Mouse (Mus musculus): ENCODE measurements around the gene Chit1. TPM values are rescaled to one million over a fixed set of nuclear protein-coding genes. Genes with fewer than 3 reads are reported as not detected.

Chit1 gene
- polyA plus RNA-seq, 1 experiment: not detected

GRCm38 (mm10) chr1:134162510-134163225 lies 51.6 kb downstream of the Chit1 start:
- Histone ChIP-seq H3K4me1 (ENCODE audit: control insufficient read depth) (no peaks in the 10 kb centered on the region), H3K36me3 (ENCODE audit: control insufficient read depth) (no peaks in the 10 kb centered on the region), H3K27me3 (ENCODE audit: control insufficient read depth) (no peaks in the 10 kb centered on the region), H3K9me3 (ENCODE audit: control insufficient read depth, low read length) (no peaks in the 10 kb centered on the region), H3K4me3 (replicated peaks) (no peak overlapping the region)
- TF ChIP-seq GATA1 (IDR thresholded peaks at IDR 0.05; ENCODE audit: low read length) (no peak), TAL1 (IDR thresholded peaks at IDR 0.05; ENCODE audit: low read length) (no peak)

- Histone ChIP-seq H3K4me1 (ENCODE audit: control insufficient read depth) (peaks cover 2% of the 10 kb centered on the region), H3K36me3 (ENCODE audit: control insufficient read depth) (no peaks in the 10 kb centered on the region), H3K4me3 (replicated peaks) (no peak overlapping the region), H3K9me3 (ENCODE audit: control insufficient read depth, low read length) (no peaks in the 10 kb centered on the region), H3K27me3 (ENCODE audit: control insufficient read depth) (no peaks in the 10 kb centered on the region)
- TF ChIP-seq GATA1 (IDR thresholded peaks at IDR 0.05; ENCODE audit: low read length): no peak
- no peak for TF ChIP-seq TAL1 (IDR thresholded peaks at IDR 0.05; ENCODE audit: low read length)
These were observed 52.4 kb downstream of the Chit1 start for GRCm38 (mm10) chr1:134163476-134163875.

GRCm38 (mm10) chr1:134164454-134164853 lies 53.4 kb downstream of the Chit1 start:
- Histone ChIP-seq H3K27me3 (ENCODE audit: control insufficient read depth) (no peaks in the 10 kb centered on the region), H3K4me1 (ENCODE audit: control insufficient read depth) (peaks cover 6% of the 10 kb centered on the region), H3K4me3 (replicated peaks) (no peak overlapping the region), H3K36me3 (ENCODE audit: control insufficient read depth) (no peaks in the 10 kb centered on the region), H3K9me3 (ENCODE audit: control insufficient read depth, low read length) (no peaks in the 10 kb centered on the region)
- no peak for TF ChIP-seq TAL1 (IDR thresholded peaks at IDR 0.05; ENCODE audit: low read length)
- no peak for TF ChIP-seq GATA1 (IDR thresholded peaks at IDR 0.05; ENCODE audit: low read length)

- no peaks in the 10 kb centered on the region for H3K27me3 ChIP-seq (ENCODE audit: control insufficient read depth)
- TF ChIP-seq TAL1 (IDR thresholded peaks at IDR 0.05; ENCODE audit: low read length): no peak
- TF ChIP-seq GATA1 (IDR thresholded peaks at IDR 0.05; ENCODE audit: low read length): no peak
These were observed 55.5 kb downstream of the Chit1 start for GRCm38 (mm10) chr1:134166547-134166946.

GRCm38 (mm10) chr1:134167416-134168305 lies 56.6 kb downstream of the Chit1 start:
- H3K4me1 ChIP-seq (ENCODE audit: control insufficient read depth): peaks cover 6% of the 10 kb centered on the region
- H3K9me3 ChIP-seq (ENCODE audit: control insufficient read depth, low read length): no peaks in the 10 kb centered on the region
- no peaks in the 10 kb centered on the region for H3K27me3 ChIP-seq (ENCODE audit: control insufficient read depth)
- TF ChIP-seq GATA1 (IDR thresholded peaks at IDR 0.05; ENCODE audit: low read length) (no peak), TAL1 (IDR thresholded peaks at IDR 0.05; ENCODE audit: low read length) (no peak)
- H3K36me3 ChIP-seq (ENCODE audit: control insufficient read depth): no peaks in the 10 kb centered on the region
- no peak overlapping the region for H3K4me3 ChIP-seq (replicated peaks)

More at GRCm38 (mm10) chr1:134166547-134166946, 55.5 kb downstream of the Chit1 start:
- H3K36me3 ChIP-seq (ENCODE audit: control insufficient read depth): no peaks in the 10 kb centered on the region
- peaks cover 6% of the 10 kb centered on the region for H3K4me1 ChIP-seq (ENCODE audit: control insufficient read depth)
- no peak overlapping the region for H3K4me3 ChIP-seq (replicated peaks)
- no peaks in the 10 kb centered on the region for H3K9me3 ChIP-seq (ENCODE audit: control insufficient read depth, low read length)

GRCm38 (mm10) chr1:134168567-134168966 lies 57.5 kb downstream of the Chit1 start:
- Histone ChIP-seq H3K36me3 (ENCODE audit: control insufficient read depth) (no peaks in the 10 kb centered on the region), H3K4me1 (ENCODE audit: control insufficient read depth) (peaks cover 6% of the 10 kb centered on the region), H3K27me3 (ENCODE audit: control insufficient read depth) (no peaks in the 10 kb centered on the region), H3K9me3 (ENCODE audit: control insufficient read depth, low read length) (no peaks in the 10 kb centered on the region), H3K4me3 (replicated peaks) (no peak overlapping the region)
- TF ChIP-seq TAL1 (IDR thresholded peaks at IDR 0.05; ENCODE audit: low read length) (no peak), GATA1 (IDR thresholded peaks at IDR 0.05; ENCODE audit: low read length) (no peak)

DNA sequence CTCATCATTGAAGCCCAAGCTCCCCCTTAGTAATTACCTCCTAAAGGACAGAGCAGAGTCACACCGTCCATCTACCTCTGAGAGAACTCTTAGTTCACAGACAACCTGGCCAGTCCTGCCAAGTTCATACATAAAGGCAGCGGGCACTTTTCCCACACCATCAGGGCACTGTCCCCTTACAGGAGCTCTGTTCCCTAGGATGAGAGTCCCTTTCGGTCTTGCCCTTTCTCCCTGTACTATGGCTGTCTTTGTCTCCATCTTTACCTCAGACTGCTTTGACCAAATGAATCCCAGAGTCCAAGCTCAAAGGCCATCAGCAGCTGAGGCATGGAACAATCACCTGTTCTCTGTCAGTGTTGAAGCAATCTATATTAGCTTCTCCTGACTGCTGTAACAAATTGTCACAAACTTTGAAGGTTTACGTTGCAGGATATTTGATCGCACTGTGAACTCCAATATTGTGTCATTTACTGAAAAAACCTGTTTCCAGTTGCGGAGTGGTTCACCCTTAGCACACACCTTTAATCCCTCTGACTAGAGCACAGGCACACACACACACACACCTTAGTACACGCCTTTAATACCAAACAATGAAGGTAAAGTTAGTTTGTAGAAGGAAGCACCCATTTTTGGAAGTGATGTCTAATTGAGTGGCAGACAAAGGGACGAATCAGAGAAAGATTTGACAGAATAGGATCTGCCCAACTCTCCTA lies 58.1 kb downstream of the Chit1 start:
- peaks cover 6% of the 10 kb centered on the region for H3K4me1 ChIP-seq (ENCODE audit: control insufficient read depth)
- no peak overlapping the region for H3K4me3 ChIP-seq (replicated peaks)
- H3K9me3 ChIP-seq (ENCODE audit: control insufficient read depth, low read length): no peaks in the 10 kb centered on the region
- H3K36me3 ChIP-seq (ENCODE audit: control insufficient read depth): no peaks in the 10 kb centered on the region
- no peaks in the 10 kb centered on the region for H3K27me3 ChIP-seq (ENCODE audit: control insufficient read depth)
- TF ChIP-seq GATA1 (IDR thresholded peaks at IDR 0.05; ENCODE audit: low read length): no peak
- no peak for TF ChIP-seq TAL1 (IDR thresholded peaks at IDR 0.05; ENCODE audit: low read length)

GRCm38 (mm10) chr1:134173081-134173480 lies 62.0 kb downstream of the Chit1 start:
- no peak overlapping the region for H3K4me3 ChIP-seq (replicated peaks)
- TF ChIP-seq TAL1 (IDR thresholded peaks at IDR 0.05; ENCODE audit: low read length) (no peak), GATA1 (IDR thresholded peaks at IDR 0.05; ENCODE audit: low read length) (no peak)
- H3K4me1 ChIP-seq (ENCODE audit: control insufficient read depth): peaks cover 6% of the 10 kb centered on the region
- no peaks in the 10 kb centered on the region for H3K27me3 ChIP-seq (ENCODE audit: control insufficient read depth)
- no peaks in the 10 kb centered on the region for H3K9me3 ChIP-seq (ENCODE audit: control insufficient read depth, low read length)
- no peaks in the 10 kb centered on the region for H3K36me3 ChIP-seq (ENCODE audit: control insufficient read depth)

DNA sequence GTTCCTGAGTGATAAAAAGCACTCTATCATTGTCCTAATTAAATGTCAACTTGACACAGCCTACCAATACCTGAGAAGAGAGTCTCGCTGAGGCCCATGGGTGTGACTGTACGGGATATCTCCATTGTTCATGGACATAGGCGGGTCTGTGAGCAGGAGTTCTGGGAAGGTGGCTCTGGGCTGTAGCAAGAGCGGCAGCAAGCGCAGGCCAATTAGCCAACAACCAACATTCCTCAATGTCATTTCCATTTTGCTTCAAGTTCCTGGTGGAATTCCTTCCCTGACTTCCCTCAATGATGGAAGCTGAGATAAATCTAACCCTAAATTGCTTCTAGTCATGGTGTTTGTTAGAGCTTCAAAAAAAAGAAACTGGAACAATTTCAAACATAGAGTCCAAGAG lies 66.9 kb downstream of the Chit1 start:
- Histone ChIP-seq H3K4me3 (replicated peaks) (no peak overlapping the region), H3K27me3 (ENCODE audit: control insufficient read depth) (no peaks in the 10 kb centered on the region), H3K9me3 (ENCODE audit: control insufficient read depth, low read length) (no peaks in the 10 kb centered on the region), H3K4me1 (ENCODE audit: control insufficient read depth) (no peaks in the 10 kb centered on the region), H3K36me3 (ENCODE audit: control insufficient read depth) (no peaks in the 10 kb centered on the region)
- TF ChIP-seq GATA1 (IDR thresholded peaks at IDR 0.05; ENCODE audit: low read length) (no peak), TAL1 (IDR thresholded peaks at IDR 0.05; ENCODE audit: low read length) (no peak)
